Mouse (Mus musculus) heart, postnatal 25 days (tissue): ENCODE data around the gene Abhd11. TPM values are rescaled to one million over a fixed set of nuclear protein-coding genes. Genes with fewer than 3 reads are reported as not detected.

ENCODE experiments used
- total RNA-seq, 2 experiments: library from RNA; stranded (reverse); gene quantifications; 2 replicates each; pipeline ENCODE4 v1.2.3; 2021

Abhd11 gene
- total RNA-seq, 2 experiments from 2014 or later: 59.4 to 65.8 TPM

Other genes with a start within 250 kb of the Abhd11 start
- gene Tmem270, start 102.4 kb upstream of the Abhd11 start, total RNA-seq: not detected
- gene Cldn13, start 93.6 kb upstream of the Abhd11 start, total RNA-seq: not detected
- gene Mettl27, start 76.8 kb upstream of the Abhd11 start, total RNA-seq: 1 to 10 TPM; 5.0 to 5.6 TPM
- gene Cldn4, start 62.2 kb upstream of the Abhd11 start, total RNA-seq: not detected
- not detected for gene Cldn3, start 22.9 kb upstream of the Abhd11 start, total RNA-seq
- 1 to 10 TPM; 2.2 to 2.3 TPM for gene Stx1a, start 14.3 kb downstream of the Abhd11 start, total RNA-seq
- gene Dnajc30, start 55.0 kb downstream of the Abhd11 start, total RNA-seq: 10 to 100 TPM; 35.9 to 37.0 TPM
- gene Bud23, start 55.8 kb downstream of the Abhd11 start, total RNA-seq: 10 to 100 TPM; 22.3 to 22.7 TPM
- under 1 TPM; 0.53 to 0.60 TPM for gene Vps37d, start 69.1 kb downstream of the Abhd11 start, total RNA-seq
- gene Mlxipl, start 80.7 kb downstream of the Abhd11 start, total RNA-seq: 10 to 100 TPM; 25.3 to 25.5 TPM
- gene Tbl2, start 140.5 kb downstream of the Abhd11 start, total RNA-seq: 10 to 100 TPM; 11.2 to 14.6 TPM
- 10 to 100 TPM; 35.1 to 35.2 TPM for gene Bcl7b, start 159.1 kb downstream of the Abhd11 start, total RNA-seq
- 10 to 100 TPM; 38.2 to 45.3 TPM for gene Baz1b, start 178.1 kb downstream of the Abhd11 start, total RNA-seq
- under 1 TPM; 0.61 to 0.73 TPM for gene Fzd9, start 242.1 kb downstream of the Abhd11 start, total RNA-seq